Mouse (Mus musculus): ENCODE measurements at regions not wholly inside any gene's neighbourhood (a gene's known extent, or its start where the extent isn't known, plus 50 kb on each side); places are given as distances from the start of the nearest gene placed in this dataset.

DNA sequence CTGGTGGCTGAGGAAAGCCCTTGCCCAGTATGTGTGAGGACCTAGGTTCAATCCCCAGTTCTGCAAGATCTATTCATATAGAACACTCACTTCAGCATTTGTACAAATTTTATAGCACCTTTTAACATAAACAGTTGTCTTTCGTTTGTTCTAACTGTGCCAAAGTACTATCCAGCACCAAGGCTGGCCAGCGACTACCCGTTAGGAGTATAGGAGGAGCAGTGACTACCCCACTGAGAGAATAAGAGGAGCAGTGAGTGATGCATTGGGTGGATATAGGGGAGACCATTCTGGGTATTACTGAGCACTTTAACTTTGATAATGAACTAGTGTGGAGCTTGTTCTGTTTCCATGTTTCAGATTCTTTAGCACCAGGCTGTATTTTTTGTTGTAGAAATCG is 193.8 kb upstream of the Cdh5 start:
- DNase-seq = no peak

- no peak for DNase-seq
These were observed 190.0 kb upstream of the Cdh5 start for GRCm38 (mm10) chr8:103911287-103912015.

- no peak for DNase-seq
These were observed 188.2 kb upstream of the Cdh5 start for GRCm38 (mm10) chr8:103912983-103913926.

DNA sequence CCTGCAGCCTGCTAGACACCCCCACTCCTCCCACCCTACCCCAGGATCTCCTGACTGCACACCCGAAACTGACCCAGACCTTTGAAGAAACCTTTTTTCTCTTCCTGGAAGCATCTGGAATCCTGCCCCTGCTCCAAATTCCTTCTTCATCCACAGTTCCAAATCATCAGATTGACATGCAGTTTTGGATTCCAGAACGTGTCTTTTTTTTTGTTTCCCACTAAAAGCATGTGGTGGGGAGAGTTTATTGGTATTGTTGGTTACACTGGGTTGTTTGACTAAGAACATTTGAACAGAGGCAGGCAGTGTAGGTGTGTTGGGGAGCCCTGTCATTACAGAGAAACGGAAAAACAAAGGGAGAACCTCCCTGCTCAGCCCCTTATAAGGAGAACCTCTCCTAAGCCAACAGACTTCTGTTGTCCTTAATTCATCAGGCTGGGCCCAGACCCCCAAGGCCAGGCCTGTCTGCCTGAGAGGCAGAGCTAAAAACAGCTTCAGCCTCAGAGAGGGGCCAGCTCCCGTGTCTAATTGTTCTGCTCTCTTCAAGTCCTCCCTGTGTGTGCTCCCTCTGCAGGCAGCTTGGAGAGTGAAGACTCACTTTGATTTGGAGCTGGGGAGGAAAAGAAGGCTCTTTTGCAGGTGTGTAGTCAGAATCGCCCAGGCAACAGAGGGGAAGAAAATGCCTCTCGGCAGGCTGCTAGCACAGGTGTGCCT is 187.3 kb upstream of the Cdh5 start:
- no peak for DNase-seq

- no peak for DNase-seq
These were observed 182.1 kb upstream of the Cdh5 start for GRCm38 (mm10) chr8:103919324-103919723.

DNA sequence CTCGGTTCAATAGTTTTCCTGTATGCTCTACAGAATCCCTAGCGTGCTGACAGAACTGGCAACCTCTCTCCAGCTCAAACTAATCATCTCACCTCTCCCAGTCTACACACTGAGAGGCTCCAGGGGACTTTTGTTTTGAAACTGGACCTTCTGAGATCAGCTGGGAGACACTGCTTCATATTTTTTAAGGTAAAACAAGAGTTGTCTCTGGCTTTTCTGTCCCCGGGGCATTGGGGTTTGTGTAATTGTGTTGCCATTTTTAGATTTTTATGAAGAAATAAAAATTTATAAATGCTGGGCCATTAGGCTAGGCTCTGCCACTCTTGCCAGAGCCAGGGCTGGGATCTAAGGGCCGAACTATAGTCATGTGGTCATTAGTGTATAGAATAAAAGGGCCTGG is 179.8 kb upstream of the Cdh5 start:
- no peak for DNase-seq

- no peak for DNase-seq
These were observed 178.7 kb upstream of the Cdh5 start for GRCm38 (mm10) chr8:103922746-103923145.

GRCm38 (mm10) chr8:103932681-103933080 is 168.7 kb upstream of the Cdh5 start:
- no peak for DNase-seq

GRCm38 (mm10) chr8:103936491-103936890 is 164.9 kb upstream of the Cdh5 start:
- DNase-seq = no peak

GRCm38 (mm10) chr8:103938283-103939230 is 162.9 kb upstream of the Cdh5 start:
- DNase-seq = no peak

DNA sequence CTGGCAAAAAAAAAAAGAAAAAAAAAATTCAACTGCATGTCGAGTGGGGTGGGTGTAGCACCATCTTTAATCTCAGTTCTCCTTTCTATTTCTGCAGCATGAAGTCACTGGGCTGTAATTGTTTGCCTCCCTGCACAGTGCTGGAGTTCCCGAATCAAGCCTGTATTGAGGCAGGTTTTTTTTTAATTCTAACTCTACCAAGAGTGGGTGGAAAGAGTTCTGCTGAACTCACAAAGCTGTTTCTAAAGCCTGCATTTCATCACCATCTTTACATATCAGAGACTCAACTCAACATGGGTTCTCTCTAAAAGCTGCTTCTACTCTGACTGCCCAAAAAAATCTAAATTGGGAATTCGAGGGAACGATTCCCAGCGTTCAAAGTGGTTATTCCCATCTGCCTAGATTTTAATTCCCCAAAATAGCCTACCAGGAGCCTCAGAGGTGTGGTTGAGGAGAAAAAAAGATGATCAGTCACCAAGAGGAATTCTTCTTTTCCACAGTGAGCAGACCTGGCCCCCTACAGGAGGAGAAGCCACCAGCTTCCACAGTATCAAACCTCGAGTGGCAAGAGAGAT is 160.4 kb upstream of the Cdh5 start:
- DNase-seq = no peak

DNA sequence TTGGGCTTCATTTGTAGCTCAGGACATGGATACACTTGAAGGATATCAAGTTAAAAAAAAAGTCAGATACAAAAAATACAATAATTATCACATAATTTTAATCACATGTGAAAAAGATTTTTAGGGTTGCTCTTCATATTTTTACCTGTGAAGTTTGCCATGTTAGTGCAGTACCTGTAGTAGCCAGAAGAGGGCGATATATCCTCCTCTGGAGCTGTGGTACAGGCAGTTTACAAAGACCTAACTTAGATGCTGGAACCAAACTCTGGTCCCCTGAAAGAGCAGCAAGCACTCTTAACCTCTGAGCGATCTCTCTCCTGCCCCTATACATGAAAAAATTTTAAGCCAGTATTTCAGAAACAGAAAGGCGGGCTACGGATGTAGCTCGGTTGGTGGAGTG is 153.0 kb upstream of the Cdh5 start:
- peak; percentile 25 for DNase-seq

GRCm38 (mm10) chr8:103950460-103950859 is 151.0 kb upstream of the Cdh5 start:
- DNase-seq = no peak

DNA sequence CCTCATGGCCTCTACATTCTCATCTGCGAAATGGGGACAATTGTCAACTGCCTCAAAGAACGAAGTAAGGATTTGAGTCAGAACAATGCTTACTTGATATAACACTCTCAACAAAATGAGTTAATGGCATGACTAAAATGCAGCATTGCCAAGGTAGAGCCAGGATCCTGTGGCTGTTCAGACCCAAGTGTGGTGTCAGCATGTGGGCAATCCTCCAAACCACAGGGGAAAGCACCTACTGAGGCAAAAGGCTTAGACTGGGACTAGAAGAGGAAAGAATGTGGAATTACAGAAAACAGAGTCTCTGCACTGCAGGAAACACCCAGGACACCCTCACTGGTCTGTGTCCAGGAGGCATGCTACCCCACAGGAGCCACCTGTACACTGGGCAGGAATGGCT is 147.8 kb upstream of the Cdh5 start:
- DNase-seq = no peak

DNA sequence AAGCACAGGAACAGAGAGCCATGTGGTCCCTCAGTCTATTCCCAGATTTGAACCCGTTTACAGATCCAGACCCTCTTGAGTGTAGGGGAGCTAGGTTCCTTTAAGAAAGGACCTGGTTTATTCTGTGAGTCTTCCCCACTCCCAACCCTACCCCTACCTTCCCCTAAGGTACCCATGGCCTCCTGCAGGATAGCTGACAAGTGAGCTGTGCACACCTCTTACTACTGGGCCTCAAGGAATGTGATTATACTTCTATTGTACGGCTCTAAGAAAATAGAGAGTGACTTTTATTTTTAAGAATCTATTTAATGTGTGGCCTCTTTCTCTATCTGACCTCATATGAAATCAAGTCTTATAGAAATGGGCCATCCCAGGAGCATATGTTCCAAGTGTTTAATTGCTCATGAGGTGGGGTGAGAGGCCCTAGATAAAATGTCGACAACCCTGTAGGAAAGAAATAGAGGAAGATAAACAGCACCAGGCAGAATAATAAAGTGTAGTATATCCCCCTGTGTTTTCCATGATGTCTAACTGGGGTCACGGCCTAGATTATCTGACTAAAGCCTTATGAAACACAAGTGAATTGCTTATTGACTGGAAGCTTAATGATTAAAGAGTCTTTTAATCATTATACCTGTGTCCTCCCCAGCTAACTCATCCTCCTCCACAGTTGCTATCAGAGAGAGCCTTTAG is 145.7 kb upstream of the Cdh5 start:
- DNase-seq = no peak

DNA sequence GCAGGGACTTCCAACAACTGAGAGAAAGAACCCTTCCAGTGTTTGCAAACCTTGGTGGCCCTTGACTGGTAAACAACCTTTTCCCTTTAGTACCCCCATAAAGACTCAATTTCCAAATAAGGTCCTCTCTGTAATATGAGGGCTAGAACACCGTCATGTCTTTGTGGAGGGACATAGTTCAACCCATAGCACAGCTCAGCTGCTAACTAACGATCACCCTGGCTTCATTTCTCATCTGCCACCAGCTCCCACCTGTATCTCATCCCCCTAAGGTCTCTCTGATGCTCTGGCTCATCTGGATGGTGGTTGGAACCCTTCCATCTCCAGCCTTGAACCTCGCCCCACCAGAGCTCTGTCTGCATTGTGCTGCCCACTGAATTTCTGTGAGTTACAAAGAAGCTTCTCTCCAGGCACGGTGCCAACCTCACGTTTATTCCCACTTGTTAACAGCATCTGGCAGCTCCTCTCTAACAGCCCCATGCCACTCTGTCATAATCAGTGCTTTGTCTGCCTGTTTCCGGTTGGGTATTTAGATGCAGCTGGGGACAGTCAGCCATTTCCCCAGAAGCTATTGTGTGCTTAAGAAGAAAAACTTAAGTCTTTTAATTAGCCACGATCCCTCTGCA is 137.0 kb upstream of the Cdh5 start:
- no peak for DNase-seq

- DNase-seq = no peak
These were observed 131.5 kb upstream of the Cdh5 start for GRCm38 (mm10) chr8:103969929-103970328.

DNA sequence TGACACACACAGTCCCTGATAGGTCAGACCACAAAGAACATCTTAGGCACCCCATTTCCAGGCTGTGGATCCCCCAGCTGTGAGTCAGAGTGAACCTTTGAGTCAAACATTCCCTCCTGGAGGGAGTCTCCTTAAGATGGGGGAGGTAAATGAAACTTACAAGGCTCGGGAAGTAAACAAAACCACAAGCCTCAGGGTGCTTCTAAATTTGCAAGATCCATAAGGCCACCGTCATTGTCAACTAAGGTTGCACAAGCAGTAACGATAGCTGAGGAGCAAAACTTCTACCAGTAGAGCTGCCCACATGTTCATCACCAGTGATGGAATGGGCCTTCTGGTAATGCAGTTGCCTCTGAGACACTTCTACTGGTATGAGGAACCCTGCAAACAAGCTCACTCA is 130.9 kb upstream of the Cdh5 start:
- DNase-seq = no peak

DNA sequence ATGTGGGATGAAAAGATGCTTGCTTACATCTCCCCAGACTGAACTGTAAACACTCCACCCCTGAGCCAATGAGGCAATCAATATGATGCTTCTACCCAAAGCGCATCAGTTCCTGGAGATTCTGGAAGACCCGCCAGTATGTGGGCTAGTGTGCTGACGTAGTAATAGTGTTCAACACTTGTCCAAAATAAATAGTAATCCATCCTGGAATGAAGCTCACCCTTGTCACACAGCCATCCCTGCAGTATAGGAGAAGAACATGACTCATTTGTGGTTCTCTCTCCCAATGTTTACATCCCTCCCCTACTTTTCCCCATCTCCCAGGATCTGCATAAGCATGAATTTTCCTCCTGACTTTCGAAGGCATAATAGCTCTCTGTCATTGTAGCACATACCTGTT is 130.5 kb upstream of the Cdh5 start:
- no peak for DNase-seq

DNA sequence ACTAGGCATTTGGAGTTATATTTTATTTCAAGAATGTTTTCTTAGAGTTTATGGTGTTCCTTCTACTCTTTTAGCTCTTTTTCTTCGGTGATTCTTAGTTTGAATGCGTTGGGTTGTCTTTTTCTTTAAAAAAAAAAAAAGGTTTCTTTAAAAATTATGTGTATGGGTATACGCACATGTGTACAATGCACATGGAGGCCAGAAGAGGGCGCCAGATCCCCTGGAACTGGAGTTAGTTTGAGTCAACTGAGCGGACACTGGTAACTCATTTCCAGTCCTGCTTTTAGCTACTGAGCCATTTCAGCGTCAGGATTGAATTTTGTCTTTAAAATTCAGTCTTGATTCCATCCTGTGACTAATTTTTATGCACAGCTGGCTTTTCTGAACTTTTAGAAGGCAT is 124.9 kb upstream of the Cdh5 start:
- DNase-seq = peak; percentile 55

GRCm38 (mm10) chr8:103978948-103979347 is 122.5 kb upstream of the Cdh5 start:
- peak; percentile 19 for DNase-seq

Data from thymus, postnatal 4 days (tissue).